Comparison of ENCODE assay signal across 18 mouse cellular contexts in the genomic region with DNA sequence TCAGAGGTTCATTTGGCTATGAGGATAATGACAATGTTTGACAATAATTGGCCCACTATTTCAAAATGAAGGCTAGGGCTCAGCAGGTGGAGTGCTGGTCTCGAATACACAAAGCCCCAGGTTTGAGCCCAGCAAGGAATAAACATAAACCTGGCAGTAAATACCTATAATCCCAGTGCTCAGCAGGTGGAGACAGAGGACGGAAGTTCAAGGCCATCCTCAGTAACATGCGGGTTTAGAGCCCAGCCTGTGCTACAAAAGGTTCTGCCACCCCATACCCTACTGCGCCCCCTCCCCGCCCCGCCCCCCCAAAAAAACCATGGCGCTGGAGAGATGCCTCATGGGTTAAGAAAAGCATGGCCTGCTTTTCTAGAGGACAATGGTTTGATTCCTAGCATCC.
"Had no signal": no experiment of that assay in that cellular context is flagged by ENCODE, and none has a peak within 500 bp of the region (broad histone marks: within the 10 kb centered on the region; RNA-seq: fewer than 3 reads in every experiment).

No protein-coding gene starts in this region.

- H3K27me3 ChIP-seq: midbrain, embryonic 12.5 days; neural tube, embryonic 13.5 days; neural tube, embryonic 15.5 days had no signal

- H3K9me3 ChIP-seq: midbrain, embryonic 10.5 days; midbrain, embryonic 12.5 days; neural tube, embryonic 13.5 days; neural tube, embryonic 15.5 days had no signal

- H3K36me3 ChIP-seq: neural tube, embryonic 15.5 days had no signal

- H3K4me2 ChIP-seq: lung, embryonic 14.5 days; midbrain, embryonic 12.5 days; neural tube, embryonic 13.5 days; neural tube, embryonic 15.5 days had no signal

- ATAC-seq: midbrain, embryonic 16.5 days had no signal

- H3K4me3 ChIP-seq: midbrain, embryonic 10.5 days; midbrain, embryonic 12.5 days; myocyte; neural tube, embryonic 13.5 days; neural tube, embryonic 15.5 days had no signal

- DNase-seq: lung, embryonic 14.5 days; lung, postnatal 10 days; lung, postnatal 4 days; midbrain, embryonic 14.5 days; retina, postnatal 1 day; right cerebral cortex, adult 18-20 months; right cerebral cortex, postnatal 25 days; right cerebral cortex, postnatal 4 days; spleen, adult 18-20 months; thymus, adult 18-20 months; thymus, postnatal 14 days; thymus, postnatal 36 days had no signal

- H3K27ac ChIP-seq: midbrain, embryonic 12.5 days; neural tube, embryonic 13.5 days; neural tube, embryonic 15.5 days had no signal

- H3K9ac ChIP-seq: lung, embryonic 14.5 days; midbrain, embryonic 12.5 days; neural tube, embryonic 13.5 days; neural tube, embryonic 15.5 days had no signal

- H3K4me1 ChIP-seq: midbrain, embryonic 10.5 days; midbrain, embryonic 12.5 days had no signal
